Mouse (Mus musculus) forelimb bud, embryonic 11.5 days (tissue): ENCODE data around the gene Fmnl2.

ENCODE experiments used
- DNase-seq: peaks from one replicate; pipeline ENCODE4 v3.0.0-alpha.2; 2012; ENCODE audit warnings: low read depth, low spot score

Fmnl2 gene

DNA sequence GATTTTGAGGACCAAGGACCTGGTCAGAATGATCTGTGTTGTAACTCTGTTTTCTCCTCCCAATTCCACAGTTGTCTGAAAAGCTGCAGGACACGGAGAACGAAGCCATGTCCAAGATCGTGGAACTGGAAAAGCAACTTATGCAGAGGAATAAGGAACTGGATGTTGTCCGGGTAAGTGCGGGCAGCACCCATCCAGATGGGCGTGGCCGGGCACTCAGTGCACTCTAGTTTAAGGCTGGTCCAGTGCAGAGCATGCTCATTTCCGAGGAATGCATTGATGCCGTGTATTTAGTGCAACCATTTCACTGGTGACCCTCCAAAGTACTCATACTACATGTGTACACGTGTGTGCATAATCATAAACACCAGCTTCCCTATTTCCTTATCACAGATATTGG, 247.7 kb downstream of the Fmnl2 start:
- no peak for DNase-seq

DNA sequence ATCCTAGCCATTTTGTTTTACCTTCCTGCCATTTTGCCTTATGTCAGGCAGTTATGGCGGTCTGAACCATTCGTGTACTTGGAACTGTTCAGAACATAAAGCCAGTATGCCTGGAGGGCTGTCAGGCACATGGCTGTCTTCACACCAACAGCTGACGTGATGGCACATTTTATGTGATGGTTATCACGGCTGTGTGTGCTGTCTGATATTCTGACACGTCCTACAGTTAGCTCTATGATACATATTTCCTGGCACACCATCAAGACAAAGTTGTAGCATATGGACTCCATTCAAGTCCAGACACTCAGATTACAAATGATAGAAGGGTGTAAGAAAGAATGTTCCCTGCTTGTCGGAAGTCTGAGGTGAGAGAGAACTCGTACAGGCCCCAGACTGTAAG, 248.4 kb downstream of the Fmnl2 start:
- no peak for DNase-seq

DNA sequence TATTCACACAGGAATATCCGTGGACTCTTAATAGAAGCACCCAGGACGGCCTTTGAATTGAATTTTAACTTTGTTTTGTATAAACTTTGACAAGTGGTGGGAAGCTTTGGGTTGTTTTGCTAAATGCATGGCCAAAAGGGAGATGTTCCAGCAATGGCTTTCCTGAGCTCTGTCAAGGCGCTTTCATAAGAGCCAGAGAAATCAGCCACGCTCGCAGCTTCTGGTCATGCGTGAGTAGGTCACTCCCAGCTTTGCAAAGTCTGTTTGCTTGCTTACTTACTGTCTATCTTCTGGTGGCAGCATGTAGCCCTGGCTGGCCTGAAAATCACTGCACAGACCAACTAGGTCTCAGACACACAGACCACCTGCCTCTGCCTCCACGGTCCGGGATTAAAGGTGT, 248.8 kb downstream of the Fmnl2 start:
- DNase-seq = no peak

DNA sequence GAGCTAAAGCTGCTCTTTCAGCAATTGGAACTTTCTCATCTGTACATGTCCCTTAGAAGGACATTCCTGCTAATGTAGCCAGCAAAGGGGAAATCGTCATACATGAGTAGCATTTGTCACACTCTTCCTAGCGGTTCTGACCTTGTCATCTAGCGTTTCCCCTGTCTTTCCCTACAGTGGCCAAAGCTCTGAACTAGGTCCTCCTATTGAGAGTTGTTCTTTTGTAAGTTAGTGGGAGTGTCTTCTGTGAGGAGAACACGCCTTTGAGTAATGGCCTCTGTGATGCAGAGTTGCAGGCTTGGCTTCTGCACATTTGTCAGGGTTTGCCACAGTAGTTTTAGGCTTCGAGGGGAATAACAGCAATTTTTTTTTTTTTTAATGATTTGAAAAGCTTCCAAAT, 250.9 kb downstream of the Fmnl2 start:
- no peak for DNase-seq

DNA sequence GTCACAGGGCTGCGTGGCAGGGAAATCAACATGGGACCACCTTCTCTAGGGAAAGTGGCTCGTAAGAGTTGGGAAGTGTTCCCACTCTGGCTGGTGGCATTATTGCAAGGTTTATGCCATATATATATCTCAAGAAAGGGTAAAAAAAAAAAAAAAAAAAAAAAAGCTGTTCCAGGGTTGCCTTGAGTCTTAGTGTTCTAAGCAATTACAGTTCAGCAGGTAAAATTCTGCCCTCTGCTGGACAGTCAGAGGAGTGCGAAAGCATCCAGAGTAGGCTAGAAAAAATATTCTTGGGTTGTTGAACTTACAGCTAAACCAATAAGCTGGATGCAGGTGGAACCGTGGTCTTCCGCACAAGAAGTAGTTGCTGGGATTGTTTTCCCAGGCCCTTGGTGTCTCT, 264.1 kb downstream of the Fmnl2 start:
- peak; percentile 61 for DNase-seq

- DNase-seq = peak; percentile 7
These were observed 268.3 kb downstream of the Fmnl2 start for GRCm38 (mm10) chr2:53125998-53126397.

- DNase-seq = no peak
These were observed 271.4 kb downstream of the Fmnl2 start for GRCm38 (mm10) chr2:53129070-53129469.

DNA sequence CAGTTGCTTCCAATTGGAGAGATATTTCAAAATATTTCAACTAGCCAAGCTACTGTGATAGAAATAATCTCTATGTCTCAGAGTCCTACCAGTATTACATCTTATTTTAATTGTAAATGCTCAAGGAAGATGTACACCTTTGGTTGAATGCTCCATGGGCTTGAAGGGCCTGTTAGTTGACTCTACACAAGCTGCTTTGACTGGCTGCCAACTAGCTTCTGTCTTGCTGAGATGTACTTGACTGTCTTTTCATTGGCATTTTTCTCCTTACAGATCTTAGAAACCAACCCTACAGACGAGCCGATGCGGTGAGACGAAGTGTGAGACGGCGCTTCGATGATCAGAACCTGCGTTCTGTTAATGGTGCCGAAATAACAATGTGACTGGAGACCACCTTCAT, 273.9 kb downstream of the Fmnl2 start:
- DNase-seq = no peak

DNA sequence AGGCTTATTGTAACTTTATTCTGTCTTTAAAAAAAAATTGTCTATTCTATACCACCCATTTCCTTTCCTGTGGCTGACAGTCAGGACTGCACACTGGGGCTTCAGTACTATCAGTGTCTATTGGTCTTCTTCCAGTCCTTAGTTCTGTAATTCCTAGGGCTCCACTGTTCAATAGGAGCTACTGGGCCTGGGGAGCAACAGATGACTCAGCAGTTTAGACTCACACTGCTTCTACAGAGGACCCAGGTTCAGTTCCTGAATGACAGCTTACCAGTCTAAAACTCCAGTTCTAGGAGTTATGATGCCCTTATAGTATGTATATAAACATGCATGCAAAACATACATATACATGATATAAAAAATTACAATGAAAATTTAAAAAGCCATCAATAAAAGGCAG, 289.2 kb downstream of the Fmnl2 start:
- DNase-seq = no peak

DNA sequence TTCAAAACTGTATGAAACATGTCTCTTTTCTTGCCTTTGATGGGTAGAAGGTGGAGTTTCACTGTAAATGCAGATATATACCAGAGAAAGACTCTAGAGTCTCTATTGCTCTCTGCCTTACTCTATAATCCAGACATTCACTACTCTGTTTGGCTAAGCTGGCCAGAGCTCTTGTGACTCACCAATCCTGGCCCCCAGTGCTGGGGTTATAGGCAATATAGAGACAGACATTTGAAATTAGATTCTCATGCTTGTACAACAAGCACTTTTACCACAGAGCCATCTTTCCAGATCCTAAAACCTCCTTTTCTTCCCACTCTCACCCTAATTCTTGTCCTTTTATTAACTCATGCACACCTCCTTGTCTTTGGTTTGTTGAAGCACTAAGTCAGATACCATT, 316.3 kb downstream of the Fmnl2 start:
- no peak for DNase-seq

DNA sequence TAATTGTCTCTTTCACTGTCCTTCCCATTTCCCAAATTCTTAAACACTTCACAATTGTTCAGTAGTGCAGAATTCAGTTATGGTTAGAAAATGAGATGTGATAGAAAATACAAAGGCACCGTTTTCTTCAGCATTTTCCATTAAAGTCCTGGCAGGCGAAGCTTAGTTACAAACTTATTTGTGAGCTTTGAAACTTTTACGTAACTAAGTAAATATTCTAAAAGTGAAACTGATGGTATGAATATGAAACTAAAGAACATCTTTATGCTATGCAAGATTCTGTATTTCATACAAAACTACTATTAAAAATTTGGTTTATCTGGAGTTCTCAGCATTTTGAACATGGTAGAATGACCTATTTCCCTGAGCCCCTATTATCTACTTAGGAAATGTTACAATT, 321.3 kb downstream of the Fmnl2 start:
- DNase-seq = no peak

GRCm38 (mm10) chr2:53179876-53180275, 322.2 kb downstream of the Fmnl2 start:
- no peak for DNase-seq
